Mouse (Mus musculus) midbrain, embryonic 14.5 days (tissue): ENCODE results near the gene Fv1. TPM values are rescaled to one million over a fixed set of nuclear protein-coding genes. Genes with fewer than 3 reads are reported as not detected.

ENCODE experiments used
- ATAC-seq: fragments of 200-750 bp; cut with Nextera tagmentation; 2 replicates; pipeline ENCODE4 v1.8.0; 2017; ENCODE audit warnings: moderate number of reproducible peaks, moderate library complexity; ENCODE audit not compliant: low FRiP score, low TSS enrichment
- DNase-seq: peaks from one replicate; pipeline ENCODE4 v3.0.0-alpha.2; 2015
- H3K27ac ChIP-seq: fragments of 300-500 bp; sonication (generic); replicated peaks from 2 replicates; pipeline ENCODE4 v1.5.1; 2014; ENCODE audit warnings: mild to moderate bottlenecking, low read depth, low read length, moderate library complexity
- H3K27me3 ChIP-seq: fragments of 300-500 bp; sonication (generic); 2 replicates; pipeline ENCODE4 v1.6.1; 2014; ENCODE audit warnings: low read length, control low read depth, mixed read lengths; ENCODE audit not compliant: control insufficient read depth, insufficient read depth
- H3K36me3 ChIP-seq: fragments of 300-500 bp; sonication (generic); 2 replicates; pipeline ENCODE4 v1.6.1; 2014; ENCODE audit warnings: low read length, control low read depth; ENCODE audit not compliant: control insufficient read depth, insufficient read depth
- H3K4me1 ChIP-seq: fragments of 300-500 bp; sonication (generic); 2 replicates; pipeline ENCODE4 v1.6.1; 2014; ENCODE audit warnings: mild to moderate bottlenecking, antibody characterized with exemption, low read length, control low read depth; ENCODE audit not compliant: control insufficient read depth, insufficient read depth
- H3K4me2 ChIP-seq: fragments of 300-500 bp; sonication (generic); 2 replicates; pipeline ENCODE4 v1.6.1; 2014; ENCODE audit warnings: mild to moderate bottlenecking, low read length, moderate library complexity
- H3K4me3 ChIP-seq: fragments of 300-500 bp; sonication (generic); replicated peaks from 2 replicates; pipeline ENCODE4 v1.5.1; 2014; ENCODE audit warnings: low read depth, low read length
- H3K9ac ChIP-seq: fragments of 300-500 bp; sonication (generic); replicated peaks from 2 replicates; pipeline ENCODE4 v1.6.1; 2014; ENCODE audit warnings: mild to moderate bottlenecking, low read length, moderate library complexity
- H3K9me3 ChIP-seq: fragments of 300-500 bp; sonication (generic); 2 replicates; pipeline ENCODE4 v1.6.1; 2016; ENCODE audit warnings: low read length, control low read depth, mixed read lengths; ENCODE audit not compliant: control insufficient read depth
- WGBS: fragments of 180-500 bp; shearing (Covaris S2); extraction: QIAGEN DNeasy Blood & Tissue Kit; methylation state at CpG from one replicate; pipeline ENCODE4 v1.1.7; 2014; 5-methylcytosine and 5-hydroxymethylcytosine counted together
- polyA plus RNA-seq: library from polyadenylated mRNA; unstranded; fragments of >200 nt; fragmentation: Nextera tagmentation; extraction: Ambion mirVana; gene quantifications from 2 replicates; pipeline ENCODE4 v1.2.1, GENCODE M21; 2014

The Fv1 gene
- polyA plus RNA-seq, 1 experiment from 2014 or later: 8.7 TPM

- ATAC-seq: peak; percentile 21
- peak overlapping the region; percentile 88 for H3K9ac ChIP-seq
- WGBS: 1% methylated on average over 8 of the region's 8 CpGs
- no peak for DNase-seq
- H3K4me1 ChIP-seq: peaks cover 13% of the 10 kb centered on the region; the same call in 1 of the 2 replicates
- peaks cover 24% of the 10 kb centered on the region for H3K36me3 ChIP-seq
- H3K4me2 ChIP-seq: peak overlapping the region; percentile 59
- no peaks in the 10 kb centered on the region for H3K27me3 ChIP-seq
- no peaks in the 10 kb centered on the region for H3K9me3 ChIP-seq
- peak overlapping the region; percentile 52; the same call in 1 of the 2 replicates for H3K27ac ChIP-seq
- peak overlapping the region; percentile 91 for H3K4me3 ChIP-seq
Measured at GRCm38 (mm10) chr4:147905090-147905659, 36.4 kb downstream of the Fv1 start.

GRCm38 (mm10) chr4:147906230-147906629, 37.5 kb downstream of the Fv1 start:
- H3K27me3 ChIP-seq: no peaks in the 10 kb centered on the region
- H3K4me3 ChIP-seq: no peak overlapping the region
- DNase-seq (no peak), ATAC-seq (no peak)
- H3K9me3 ChIP-seq: no peaks in the 10 kb centered on the region
- peaks cover 13% of the 10 kb centered on the region; the same call in 1 of the 2 replicates for H3K4me1 ChIP-seq
- H3K36me3 ChIP-seq: peaks cover 14% of the 10 kb centered on the region
- 77% methylated on average over 5 of the region's 5 CpGs for WGBS
- H3K4me2 ChIP-seq: no peak overlapping the region
- H3K27ac ChIP-seq: no peak overlapping the region
- no peak overlapping the region for H3K9ac ChIP-seq

GRCm38 (mm10) chr4:147909486-147909885, 40.7 kb downstream of the Fv1 start:
- Histone ChIP-seq H3K36me3 (no peaks in the 10 kb centered on the region), H3K27me3 (no peaks in the 10 kb centered on the region), H3K4me1 (peaks cover 4% of the 10 kb centered on the region; the same call in 1 of the 2 replicates), H3K4me3 (no peak overlapping the region), H3K27ac (no peak overlapping the region), H3K9ac (no peak overlapping the region), H3K4me2 (no peak overlapping the region), H3K9me3 (no peaks in the 10 kb centered on the region)
- no peak for ATAC-seq
- 91% methylated on average over 5 of the region's 5 CpGs for WGBS
- DNase-seq: no peak

GRCm38 (mm10) chr4:147918459-147919121, 49.8 kb downstream of the Fv1 start:
- DNase-seq (peak; percentile 61), ATAC-seq (no peak)
- no peaks in the 10 kb centered on the region for H3K9me3 ChIP-seq
- no peak overlapping the region for H3K27ac ChIP-seq
- 61% methylated on average over 7 of the region's 7 CpGs for WGBS
- no peak overlapping the region for H3K9ac ChIP-seq
- H3K27me3 ChIP-seq: no peaks in the 10 kb centered on the region
- no peaks in the 10 kb centered on the region for H3K36me3 ChIP-seq
- no peak overlapping the region for H3K4me3 ChIP-seq
- H3K4me2 ChIP-seq: no peak overlapping the region
- no peaks in the 10 kb centered on the region for H3K4me1 ChIP-seq

Other genes with a start within 250 kb of the Fv1 start
- 1.8 and 3.6 TPM in 2 replicates for gene Zfp979, start 226.5 kb upstream of the Fv1 start, polyA plus RNA-seq
- gene Zfp534, start 166.4 kb upstream of the Fv1 start, polyA plus RNA-seq: not detected in 2 replicates
- gene Zfp984, start 59.2 kb upstream of the Fv1 start, polyA plus RNA-seq: 4.5 and 4.8 TPM in 2 replicates
- 8.7 and 10.9 TPM in 2 replicates for gene Zfp933, start 20.6 kb upstream of the Fv1 start, polyA plus RNA-seq
- 25.4 and 37.2 TPM in 2 replicates for gene Miip, start 163 bp upstream of the Fv1 start, polyA plus RNA-seq
- 56.9 and 77.2 TPM in 2 replicates for gene Mfn2, start 35.7 kb downstream of the Fv1 start, polyA plus RNA-seq
- 13.5 and 20.7 TPM in 2 replicates for gene Plod1, start 67.8 kb downstream of the Fv1 start, polyA plus RNA-seq
- gene 2510039O18Rik, start 71.9 kb downstream of the Fv1 start, polyA plus RNA-seq: 15.5 and 15.8 TPM in 2 replicates
- gene Nppb, start 116.8 kb downstream of the Fv1 start, polyA plus RNA-seq: not detected in 2 replicates
- gene Nppa, start 131.7 kb downstream of the Fv1 start, polyA plus RNA-seq: 2.9 and 4.1 TPM in 2 replicates
- 26.4 and 26.9 TPM in 2 replicates for gene Clcn6, start 169.8 kb downstream of the Fv1 start, polyA plus RNA-seq
- gene Mthfr, start 170.1 kb downstream of the Fv1 start, polyA plus RNA-seq: 16.9 and 25.4 TPM in 2 replicates
- 3.7 and 6.3 TPM in 2 replicates for gene Agtrap, start 219.1 kb downstream of the Fv1 start, polyA plus RNA-seq